Mouse (Mus musculus) adrenal gland, postnatal 25 days (tissue): Measurements from ENCODE around the gene Epn1. TPM values are rescaled to one million over a fixed set of nuclear protein-coding genes. Genes with fewer than 3 reads are reported as not detected.
"Not testable (repeated sequence)": the region's sequence is repeated elsewhere in the genome, so short reads cannot be mapped to it uniquely, and the experiment has no call there.

Experiments
- DNase-seq: peaks from one replicate; pipeline ENCODE4 v3.0.0; 2021; ENCODE audit warnings: mixed read lengths
- total RNA-seq: library from RNA; stranded (reverse); gene quantifications from 2 replicates; pipeline ENCODE4 v1.2.3, GENCODE M21; 2021

Gene Epn1
- total RNA-seq, 1 experiment from 2014 or later, result 152 TPM

DNA sequence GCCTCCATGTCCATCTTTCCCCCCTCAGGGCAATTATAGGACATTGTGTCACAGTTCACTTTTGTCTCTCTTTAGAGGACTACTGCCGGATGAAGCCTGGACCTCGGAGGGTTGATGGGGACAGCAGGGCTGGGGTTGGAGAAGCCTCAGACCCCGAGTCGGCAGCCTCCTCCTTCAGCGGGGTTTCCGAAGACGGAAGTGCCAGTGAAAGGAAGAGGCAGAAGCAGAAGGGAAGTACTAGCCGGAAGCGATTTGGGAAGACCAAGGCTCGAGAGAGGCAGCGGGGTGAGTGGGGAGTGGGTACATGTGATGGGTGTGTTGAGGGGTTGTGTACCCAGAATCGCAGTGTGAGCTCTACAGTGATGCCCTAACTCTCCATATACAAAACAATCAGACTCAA lies 20.6 kb upstream of the Epn1 start:
- DNase-seq, result no peak

DNA sequence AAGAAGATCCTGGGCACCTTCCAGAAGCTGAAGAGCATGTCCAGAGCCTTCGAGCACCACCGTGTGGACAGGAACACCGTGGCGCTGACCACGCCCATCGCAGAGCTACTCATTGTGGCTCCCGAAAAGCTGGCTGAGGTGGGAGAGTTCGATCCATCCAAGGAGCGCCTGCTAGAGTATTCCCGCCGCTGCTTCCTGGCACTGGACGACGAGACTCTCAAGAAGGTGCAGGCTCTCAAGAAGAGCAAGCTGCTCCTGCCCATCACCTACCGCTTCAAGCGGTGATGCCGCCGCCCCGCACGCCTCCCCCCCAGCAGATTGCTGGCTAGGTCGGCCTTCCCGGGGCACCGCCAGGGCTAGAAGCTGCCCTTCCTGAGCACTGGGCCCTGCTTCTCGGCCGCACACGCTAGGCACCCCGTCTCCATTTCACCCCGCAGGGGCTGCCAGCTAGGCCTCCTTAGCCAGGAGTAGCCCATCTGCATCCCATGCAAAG lies 19.8 kb upstream of the Epn1 start:
- peak; percentile 76 for DNase-seq

DNA sequence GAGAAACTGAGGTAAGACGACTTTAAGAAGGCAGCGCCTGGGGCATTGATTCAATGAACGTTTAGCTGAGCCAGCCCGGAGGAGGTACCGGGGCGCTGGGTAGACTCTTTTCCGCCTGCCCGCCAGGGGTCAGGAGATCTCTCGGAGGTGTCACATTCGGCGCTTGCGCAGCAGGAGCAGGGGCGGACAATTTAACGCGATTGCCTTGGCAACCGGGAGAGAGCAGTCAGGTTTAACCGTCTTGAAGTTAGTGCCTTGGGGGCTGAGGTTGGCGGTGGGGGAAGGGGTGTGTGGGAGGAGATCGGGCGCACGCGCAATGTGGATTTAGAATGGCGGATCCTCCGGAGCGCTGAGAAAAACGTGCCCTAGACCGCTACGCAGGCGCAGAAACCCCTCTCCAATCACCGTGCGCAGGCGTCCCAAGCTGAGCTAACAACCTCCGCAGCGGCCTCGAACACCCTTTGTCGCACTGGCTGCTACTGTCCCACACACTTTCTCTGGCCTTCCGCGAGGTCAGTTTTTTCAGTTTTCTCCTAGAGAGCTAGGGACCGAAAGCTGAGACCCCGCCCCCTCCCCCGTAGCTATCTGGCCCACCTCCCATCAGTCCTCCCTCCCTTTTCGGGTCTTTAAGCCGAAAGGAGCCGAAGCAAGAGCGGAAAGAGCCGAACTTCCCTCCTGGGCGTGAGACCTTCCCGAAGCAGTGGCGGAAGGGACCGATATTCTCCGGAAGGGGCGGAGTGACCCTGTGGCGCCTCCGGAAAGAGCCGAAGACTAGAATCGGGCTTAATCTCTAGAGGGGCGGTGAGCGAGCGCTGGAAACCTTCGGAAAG lies 18.9 kb upstream of the Epn1 start:
- DNase-seq, result peak; percentile 97

DNA sequence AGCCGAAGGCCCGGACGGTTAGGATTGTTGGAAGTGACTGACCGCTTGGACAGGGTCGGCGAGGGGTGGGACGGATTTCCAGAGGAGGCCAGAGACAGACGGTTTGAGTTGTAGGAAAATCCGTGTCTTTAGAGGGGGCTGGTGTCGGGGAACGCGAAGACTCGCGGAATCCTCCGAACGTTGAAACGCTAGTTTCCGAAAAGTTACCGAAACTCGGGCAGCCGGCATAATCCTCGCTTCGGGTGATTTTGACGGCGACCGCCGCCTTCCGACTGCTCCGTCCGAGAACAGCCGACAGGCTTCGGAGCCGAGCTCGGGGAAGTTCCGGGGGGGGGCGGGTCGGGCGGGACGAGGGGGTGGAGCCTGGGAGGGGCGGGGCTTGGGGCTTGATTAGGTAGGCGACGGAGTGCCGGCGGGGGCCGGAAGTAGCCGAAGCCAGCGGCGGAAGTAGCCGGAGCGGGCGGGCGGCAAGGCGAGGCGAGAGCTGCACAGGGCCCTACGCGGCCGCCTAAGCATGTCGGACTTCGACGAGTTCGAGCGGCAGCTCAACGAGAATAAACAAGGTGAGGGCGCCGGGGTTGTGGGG lies 18.2 kb upstream of the Epn1 start, which contains the start of gene U2af2:
Gene U2af2, plus strand, starts transcription at position 370 of the 586 bp plus-strand sequence.
- DNase-seq, result peak; percentile 97

DNA sequence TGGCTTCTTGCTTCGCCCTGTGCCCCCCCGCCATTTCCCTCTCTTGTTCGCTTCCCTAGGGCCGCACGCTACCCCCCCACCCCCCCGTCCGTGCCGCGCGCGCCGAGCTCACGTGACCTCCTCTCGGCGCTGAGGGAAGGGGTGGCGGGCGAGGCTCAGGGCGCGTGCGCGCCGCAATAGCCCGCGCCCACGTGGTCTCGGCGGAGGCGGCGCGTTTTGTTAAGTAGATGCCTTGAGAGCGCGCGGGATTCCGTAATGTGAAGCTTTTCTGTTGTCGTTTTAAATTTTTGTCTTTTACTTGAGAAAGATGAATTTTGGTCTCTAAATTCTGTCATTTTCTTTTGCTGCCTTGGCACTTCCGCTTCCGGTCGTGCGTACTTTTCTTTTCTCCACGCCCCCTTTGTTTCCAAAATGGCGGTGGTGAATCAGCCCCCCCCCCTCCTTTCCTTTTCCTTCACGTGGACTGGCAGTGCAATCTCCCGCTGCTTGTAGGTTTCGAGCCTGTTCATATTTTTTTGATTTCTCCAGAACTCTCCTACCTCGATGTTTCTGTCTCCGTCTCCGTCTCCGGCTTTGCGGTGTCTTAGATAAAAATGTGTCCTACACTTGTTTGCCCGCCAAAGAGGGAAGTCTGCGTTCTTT lies 17.6 kb upstream of the Epn1 start:
- peak; percentile 64 for DNase-seq

DNA sequence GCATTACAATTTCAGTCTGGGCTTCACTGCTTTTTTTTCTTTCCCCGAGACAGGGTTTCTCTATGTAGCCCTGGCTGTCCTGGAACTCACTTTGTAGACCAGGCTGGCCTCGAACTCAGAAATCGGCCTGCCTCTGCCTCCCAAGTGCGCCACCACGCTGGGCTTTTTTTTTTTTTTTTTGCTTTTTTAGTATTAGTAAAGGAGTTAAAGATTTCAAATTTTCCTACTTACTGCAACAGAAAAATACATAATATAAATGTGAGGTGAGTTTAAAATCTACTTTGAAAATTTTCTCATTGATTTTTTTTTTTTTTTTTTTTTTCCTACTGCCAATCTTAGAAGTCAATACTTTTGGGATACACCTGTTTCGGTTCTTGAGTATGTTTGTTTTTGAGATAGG lies 15.1 kb upstream of the Epn1 start:
- no peak for DNase-seq

DNA sequence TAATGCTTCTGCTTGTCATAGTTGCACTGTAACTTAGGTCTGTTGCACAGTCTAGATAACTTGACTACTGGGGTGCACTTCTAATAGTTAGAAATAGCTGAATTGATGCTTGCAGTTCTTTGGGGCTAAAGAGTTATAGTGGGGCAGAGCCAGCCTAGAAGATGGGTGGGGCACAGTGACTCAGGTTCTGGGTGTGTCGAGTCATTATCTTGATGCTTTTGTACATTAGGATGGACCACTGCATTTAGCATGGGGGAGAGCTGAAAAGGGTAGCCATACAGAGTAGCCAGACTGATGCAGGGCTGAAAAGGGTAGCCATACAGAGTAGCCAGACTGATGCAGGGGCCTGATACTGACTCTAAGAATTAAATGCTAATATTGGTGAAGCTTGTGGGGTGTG lies 6.4 kb upstream of the Epn1 start:
- DNase-seq, result no peak

DNA sequence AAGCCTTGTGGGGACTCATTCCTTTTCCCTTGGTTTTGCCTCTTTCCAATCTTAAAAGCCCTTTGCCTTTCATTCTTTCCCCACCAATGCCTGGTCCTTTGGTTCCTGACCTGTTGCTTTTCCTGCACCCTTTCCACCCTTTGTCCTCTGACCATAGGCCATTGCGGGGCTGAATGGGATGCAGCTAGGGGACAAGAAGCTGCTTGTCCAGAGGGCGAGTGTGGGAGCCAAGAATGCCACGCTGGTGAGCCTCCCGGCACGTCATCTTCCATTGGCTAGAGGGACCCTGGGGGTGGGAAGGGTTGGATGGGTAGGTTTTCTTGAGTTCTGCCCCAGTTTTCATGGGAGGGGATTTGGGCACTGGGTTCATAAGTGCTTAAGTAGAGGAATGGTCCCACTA lies 5.1 kb upstream of the Epn1 start:
- no peak for DNase-seq

DNA sequence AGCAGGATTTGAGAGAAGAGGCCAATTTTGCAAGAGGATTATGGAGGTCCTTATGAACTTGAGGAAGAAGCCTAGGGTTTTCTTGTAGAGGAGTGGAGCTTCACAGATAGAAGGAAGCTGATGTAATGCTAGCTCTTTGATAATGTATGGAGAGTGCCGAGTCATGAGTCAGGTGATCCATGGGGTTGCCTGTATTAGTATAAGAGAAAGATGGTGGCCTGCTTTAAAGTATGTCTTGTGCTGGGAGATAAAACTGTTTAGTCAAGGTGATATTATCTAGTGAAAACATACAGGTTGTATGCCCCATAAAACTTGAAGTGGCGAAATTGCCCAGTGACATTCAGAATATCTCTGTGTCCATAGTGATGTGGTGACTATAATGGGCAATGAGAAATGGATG lies 3.1 kb upstream of the Epn1 start:
- DNase-seq, result no peak

DNA sequence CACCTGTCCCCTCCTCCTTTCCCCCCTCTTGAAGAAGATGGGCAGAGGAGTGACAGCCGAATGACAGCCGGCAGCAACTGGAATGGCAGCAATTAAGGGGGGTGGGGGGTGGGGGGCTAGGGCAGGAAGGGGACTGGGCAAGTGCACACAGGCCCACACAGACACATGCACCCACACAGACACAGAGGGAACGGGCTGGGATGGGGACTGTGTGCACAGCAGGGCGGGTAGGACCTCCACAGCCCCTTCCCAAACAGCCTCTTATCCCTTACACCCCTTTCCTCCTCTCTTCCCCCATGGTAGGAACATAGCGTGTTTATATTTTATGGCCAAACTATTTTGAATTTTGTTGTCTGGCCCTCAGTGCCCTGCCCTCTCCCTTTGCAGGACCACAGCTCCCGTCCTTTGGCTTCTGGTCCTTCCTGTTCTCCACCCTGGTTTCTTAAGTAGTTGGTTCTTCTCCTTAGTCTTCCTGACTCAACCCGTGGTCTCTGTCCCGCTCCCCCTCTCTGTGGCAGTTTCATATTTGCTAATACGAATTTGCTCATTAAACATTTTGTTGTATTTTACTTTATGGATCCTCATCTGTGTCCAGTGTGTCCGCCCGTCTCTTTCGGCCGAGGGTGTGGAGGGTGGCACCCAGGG lies 548 bp upstream of the Epn1 start:
- DNase-seq, result not testable (repeated sequence)

DNA sequence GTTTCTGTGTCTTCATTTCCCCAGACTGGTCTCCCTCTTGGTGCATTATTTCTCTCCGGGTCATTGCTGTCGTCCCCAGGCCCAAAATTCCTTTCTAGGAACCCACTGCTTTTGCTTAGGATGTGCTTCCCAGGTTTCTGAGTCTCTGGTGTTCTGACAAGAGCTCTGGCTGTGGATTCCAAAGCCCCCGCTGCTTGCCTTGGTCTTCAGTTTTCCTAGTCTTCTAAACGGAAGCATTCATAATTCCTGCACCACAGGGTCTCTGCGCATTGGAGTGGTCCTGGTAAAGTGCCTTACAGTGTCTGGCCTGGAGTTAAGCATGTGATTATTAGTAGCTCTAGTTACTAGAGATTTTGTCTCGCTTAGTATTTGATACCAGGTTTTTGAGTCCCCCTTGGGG lies 780 bp downstream of the Epn1 start:
- DNase-seq, result no peak

DNA sequence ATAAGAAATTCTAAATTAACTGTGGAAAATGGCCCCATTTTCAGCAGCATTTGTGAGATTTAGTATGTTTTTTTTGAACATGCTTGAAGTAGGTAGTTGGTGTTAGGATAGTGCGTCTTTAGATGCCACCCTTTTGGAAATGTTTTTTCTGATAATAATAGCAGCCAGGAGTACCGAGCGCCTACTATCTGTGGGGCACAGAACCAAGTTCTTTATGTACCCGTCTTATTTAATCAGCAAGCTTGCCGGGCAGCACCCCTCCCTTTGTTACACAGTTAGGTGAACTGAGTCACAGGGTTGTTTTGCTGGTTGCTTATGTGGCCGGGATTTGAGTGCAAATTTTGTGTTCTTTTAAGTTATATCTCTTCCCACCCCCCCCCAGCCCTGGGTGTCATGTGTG lies 1.2 kb downstream of the Epn1 start:
- no peak for DNase-seq

DNA sequence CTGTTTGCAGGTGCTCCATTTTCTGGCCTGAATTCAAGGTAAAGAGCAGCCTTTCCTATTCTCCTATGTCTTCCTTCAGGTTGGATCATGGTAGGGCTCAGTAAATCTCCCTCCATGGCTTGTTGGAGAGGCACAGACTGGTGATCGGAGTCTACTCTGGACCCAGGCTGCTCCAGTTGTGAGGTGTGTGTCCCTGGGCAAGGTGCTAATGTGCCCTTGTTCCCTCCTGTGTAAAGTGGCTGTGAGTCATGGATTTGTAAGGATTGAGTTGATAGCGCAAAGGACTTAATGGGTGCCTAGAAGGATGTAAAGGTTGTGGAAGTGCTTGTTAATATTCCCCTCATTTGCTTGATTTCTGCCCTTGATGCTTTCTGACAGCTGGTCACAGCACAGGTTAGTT lies 1.9 kb downstream of the Epn1 start:
- no peak for DNase-seq

DNA sequence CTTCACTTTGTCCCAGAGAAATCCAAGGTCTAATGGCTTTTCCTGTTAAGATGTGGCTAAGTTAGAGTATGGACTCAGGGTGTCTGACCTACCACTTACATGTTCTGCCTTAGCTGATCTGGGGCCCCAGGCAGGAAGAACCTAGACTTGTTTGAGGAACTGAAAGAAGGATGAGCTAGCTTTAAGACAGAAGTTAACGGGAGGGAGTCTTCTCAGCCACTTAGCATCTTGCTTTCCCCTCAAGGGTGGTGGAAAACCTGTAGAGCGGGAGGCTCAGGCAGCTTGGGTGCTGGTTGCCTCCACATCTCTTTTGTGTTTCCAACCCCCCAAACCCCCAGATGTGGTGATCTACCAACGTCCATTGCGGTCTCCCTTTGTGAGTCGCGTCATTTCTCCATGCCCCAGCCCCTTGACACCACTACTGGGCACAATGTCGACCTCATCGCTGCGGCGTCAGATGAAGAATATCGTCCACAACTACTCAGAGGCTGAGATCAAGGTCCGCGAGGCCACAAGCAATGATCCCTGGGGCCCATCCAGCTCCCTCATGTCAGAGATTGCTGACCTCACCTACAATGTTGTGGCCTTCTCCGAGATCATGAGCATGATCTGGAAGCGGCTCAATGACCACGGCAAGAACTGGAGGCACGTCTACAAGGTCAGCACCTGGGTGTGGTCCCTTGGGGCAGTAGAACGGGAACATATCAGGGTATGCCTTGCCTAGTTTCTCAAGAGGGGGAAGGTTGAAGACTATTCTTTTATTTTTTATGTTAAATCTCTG lies 3.5 kb downstream of the Epn1 start:
- DNase-seq, result no peak

DNA sequence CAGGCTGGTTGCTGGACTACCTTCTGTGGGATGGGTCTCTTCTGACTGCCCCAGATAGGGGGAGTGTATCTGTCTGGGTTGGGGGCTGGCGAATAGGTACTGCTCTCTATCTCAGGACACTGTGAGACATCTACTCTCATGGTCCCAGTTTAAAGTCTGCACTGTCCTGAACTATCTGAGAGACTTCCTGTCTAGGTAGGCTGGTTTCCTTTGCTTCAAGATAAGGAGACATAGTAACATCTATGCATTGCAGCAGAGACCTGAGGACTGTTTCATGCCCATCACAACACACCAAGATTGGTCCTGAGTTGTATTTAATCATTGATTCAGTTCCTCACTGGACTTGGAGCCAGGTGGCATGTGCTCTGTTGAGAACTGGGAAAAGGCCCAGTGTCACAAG lies 5.5 kb downstream of the Epn1 start:
- DNase-seq, result no peak

DNA sequence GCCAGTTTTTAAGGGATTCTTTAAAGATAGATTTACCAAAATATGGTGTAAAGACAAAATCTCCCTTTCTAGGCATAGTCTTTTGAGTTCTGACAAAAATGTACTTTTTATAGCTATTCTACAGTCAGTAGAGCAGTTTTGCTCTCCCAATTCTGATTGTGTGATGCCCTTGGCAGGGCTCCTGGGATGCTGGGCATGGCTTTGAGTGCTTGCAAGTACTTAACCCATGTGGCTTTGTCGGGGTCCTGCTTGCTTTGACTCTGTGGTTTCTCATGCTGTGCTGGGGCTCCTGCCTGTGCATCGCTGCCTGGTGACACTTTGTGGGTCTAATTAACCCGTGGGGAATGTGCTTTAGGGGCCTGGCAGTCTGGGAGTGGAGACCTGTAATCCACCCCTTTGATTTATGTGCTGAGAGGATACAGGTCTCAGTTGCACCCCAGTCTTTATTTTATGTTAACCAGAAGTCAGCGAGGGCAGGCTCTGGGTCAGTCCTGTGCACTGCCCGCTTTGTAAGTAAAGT lies 6.9 kb downstream of the Epn1 start:
- DNase-seq, result no peak

DNA sequence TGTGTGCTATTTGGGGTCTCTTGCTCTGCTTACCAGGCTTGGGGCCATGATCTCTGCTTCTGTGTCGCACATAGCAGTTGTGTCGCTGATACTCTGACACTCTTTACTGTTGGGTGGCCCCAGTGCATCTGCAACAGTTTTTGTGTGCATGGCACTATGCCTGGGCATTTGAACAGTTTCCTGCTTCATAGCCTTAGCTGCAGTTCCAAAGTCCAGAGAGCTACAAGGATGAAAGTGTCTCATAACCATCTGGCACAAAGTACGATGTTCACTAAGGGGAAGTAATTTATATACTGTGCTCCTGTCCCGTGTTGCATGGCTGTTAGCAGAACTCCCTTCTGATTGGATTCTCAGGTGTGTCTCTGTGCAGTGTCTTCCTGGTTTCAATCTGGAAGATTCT lies 7.9 kb downstream of the Epn1 start:
- DNase-seq, result no peak

DNA sequence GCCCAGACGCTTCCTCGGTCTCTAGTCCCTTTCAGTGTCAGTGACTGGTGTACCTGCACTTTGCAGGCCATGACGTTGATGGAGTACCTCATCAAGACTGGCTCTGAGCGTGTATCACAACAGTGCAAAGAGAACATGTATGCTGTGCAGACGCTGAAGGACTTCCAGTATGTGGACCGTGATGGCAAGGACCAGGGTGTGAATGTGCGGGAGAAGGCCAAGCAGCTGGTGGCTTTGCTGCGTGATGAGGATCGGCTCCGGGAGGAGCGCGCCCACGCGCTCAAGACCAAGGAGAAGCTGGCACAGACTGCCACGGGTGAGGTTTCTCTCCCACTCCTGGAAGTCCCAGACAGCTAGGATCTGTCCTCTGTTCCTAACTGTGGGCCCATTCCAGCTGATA lies 9.8 kb downstream of the Epn1 start:
- DNase-seq, result no peak

DNA sequence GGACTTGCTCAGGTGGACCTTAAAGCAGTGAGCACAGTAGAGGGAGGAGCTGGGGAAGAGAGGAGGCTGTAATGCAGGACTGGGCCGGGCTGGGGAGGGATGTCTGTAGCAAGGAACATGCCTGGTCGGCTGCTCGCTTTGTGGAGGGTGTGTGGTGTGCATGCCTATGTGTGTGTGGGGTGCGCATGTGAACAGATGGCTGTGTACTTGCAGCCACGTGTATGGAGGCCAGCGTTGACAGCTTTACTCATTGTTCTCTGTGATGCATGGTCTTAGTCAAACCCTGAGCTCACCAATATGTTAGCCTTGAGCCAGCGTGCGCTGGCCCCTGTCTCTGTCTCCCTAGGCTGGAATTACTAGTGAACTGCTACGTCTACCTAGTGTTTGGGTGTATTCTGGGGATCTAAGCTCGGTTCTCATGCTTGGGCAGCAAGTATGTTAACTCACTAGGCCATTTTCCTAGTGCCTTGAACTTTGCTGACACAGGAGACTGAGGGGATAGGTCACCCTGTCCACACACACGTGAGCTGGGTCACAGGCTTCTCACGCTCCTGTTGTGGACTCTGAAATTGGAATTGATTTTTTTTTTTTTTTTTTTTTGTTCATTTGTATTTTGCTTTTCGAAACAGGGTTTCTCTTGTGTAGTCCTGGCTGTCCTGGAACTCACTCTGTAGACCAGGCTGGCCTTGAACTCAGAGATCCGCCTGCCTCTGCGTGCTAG lies 11.1 kb downstream of the Epn1 start:
- DNase-seq, result peak; percentile 20

DNA sequence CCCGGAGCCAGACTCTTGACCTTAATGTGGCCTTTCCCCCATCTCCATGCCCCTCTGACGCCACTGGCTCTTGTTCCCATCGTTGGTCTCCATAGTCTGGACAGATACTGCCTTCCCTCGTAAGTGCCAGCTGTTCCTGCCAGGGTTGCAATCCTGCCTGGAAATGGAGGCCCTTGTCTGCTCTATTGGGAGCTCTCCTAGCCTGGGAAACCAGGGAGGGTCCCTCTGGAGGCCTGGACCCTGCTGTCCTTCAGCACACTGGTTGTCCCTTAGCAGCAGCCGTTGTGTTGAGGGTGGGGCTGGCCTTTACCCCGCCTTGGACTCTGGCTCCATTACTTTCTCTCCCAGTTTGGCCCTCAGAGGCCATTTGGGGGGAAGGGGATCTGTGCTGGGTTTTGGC lies 12.3 kb downstream of the Epn1 start:
- no peak for DNase-seq

DNA sequence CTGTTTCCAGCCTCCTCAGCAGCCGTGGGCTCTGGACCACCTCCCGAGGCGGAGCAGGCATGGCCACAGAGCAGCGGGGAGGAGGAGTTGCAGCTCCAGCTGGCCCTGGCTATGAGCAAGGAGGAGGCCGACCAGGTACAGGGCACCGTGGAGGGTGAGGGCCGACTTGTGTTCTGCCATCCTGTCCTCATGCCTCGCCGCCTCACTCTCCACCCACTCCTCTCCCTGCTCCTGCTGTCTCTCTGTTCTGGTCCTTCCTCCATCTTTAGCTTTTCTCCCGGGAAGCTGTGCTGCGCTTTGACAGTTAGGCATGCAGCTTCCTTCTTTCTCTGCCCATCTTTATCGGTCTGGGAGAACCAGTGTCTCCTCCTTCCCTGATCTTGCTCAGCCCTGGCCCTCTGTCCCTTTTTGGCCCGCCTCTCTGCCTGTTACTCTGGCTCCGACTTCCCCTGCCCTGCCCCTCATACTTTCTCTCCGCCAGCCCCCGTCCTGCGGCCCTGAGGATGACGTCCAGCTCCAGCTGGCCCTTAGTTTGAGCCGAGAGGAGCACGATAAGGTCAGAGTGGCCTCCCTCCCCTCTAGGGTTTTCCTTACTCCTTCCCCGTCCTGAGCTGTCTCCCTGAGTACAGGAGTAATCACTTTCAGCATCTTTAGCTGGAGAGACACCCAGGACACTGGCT lies 12.9 kb downstream of the Epn1 start:
- no peak for DNase-seq
